Mouse (Mus musculus) thymus, postnatal 10 days (tissue): ENCODE data around the gene Macf1.
"Not testable (repeated sequence)": the region's sequence is repeated elsewhere in the genome, so short reads cannot be mapped to it uniquely, and the experiment has no call there.

Experiments
- DNase-seq, 2 experiments: peaks; one replicate each; pipeline ENCODE4 v3.0.0; 2021; ENCODE audit warnings: low spot score in 2 of 2

Gene Macf1

DNA sequence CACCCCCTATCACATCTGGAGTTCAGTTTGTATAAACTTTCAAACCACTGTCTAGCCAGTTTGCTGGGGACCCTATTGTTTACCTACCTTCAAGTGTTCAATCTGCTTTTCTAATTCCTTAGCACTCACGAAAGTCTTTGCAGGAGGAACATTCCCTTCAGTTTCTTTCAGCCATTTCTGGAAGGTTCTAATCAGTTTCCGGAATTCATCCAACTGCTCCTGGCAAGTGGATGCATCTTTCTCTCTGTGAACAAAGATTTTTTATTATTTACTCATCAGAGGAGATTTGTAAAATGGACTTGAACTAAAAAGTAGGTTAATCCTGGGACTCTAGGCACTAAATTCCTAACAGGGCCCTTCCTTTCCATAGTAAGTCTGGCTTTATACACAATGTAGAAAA, 236.1 kb downstream of the Macf1 start:
- no peak for DNase-seq

DNA sequence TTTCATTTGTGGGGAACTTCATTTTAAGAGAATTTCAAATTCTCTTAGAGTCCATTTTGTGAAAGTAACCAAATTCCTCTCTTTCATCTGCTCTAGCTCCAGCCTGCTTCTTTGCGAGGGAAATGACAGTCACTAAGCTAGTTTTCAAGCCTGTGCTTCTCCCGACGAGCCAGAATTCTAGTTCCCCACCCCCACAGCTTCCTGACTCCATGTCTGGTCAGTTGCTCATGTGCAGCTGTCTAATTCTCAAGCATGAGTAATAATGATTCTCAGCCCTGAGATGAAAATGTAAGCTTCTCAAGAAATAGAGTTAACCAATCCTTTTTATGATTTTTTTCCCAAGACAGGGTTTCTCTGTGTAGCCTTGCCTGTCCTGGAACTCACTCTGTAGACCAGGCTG, 236.9 kb downstream of the Macf1 start:
- DNase-seq: no peak

DNA sequence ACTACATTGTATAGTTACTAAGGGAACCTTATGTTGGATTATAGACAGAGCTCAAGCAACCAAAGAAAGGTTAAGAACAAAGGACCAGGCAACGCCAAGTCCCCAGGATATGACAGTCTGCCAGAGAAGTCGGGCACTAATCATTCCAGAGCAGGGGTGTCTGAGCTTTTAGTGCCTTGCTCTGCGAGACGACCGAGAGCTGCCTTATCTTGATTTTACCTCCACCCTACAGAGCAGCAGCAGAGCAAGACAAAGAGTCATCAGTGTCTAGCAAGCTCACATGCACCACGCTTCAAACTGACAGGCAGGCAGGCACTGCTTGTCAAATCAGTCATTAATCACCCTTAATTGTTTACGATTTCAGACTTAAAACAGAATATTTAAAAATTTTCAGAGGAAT, 237.4 kb downstream of the Macf1 start:
- DNase-seq: no peak

DNA sequence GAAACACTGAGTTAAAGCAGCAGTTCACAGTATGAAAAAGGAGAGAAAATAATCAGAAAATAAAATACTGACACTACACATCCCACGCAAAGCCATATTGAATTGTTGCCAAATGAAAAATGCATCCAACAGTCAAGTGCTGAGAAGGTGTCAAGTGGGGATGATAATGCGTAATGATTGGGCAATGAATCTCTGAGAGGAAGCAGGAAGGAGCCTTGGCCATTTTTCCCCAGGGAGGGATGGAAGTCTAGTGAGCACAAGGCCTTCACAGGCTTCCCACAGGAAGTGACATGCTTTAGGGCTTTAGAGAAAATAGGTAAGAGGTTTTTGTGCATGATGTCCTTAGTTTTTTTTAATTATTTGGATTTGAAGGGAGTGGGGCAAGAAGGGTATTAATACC, 237.9 kb downstream of the Macf1 start:
- DNase-seq: not testable (repeated sequence)

DNA sequence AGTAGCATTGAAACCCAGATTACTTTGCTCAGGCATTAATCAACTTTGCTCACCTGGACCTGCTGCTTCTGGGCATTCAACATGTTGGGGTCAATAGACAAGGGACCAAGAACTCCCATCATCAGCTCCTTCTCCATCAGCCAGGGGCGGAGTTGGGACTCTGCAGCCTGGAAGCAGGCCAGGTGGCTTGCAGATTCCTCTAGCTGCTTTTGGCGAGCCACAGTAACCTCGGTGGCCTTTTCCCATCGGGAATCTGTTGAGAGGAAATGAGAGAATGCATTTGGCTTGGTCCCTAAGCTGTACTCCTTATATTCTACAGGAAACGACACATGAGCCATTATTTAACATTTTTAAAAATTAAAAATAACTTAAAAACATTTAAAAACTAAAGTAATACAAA, 245.7 kb downstream of the Macf1 start:
- no peak for DNase-seq

DNA sequence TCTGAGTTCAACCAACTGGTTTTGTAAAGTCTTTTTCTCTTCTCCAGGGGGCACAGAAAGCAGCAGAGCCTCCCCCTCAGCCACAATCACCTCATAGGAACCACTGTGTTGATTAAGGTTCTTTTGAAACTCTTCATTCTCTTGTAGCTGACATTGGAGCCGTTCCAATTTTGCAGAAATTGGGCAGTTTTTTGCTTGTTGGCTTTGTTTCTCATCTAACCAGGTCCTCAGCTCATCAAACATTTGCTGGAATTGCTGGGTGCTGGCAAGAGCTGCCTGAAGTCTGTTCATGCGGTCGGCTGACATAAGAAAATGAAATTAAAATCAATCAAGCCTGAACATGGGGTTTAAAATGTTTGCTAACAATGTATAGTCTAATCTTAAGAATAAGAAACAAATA, 251.0 kb downstream of the Macf1 start:
- DNase-seq: no peak

DNA sequence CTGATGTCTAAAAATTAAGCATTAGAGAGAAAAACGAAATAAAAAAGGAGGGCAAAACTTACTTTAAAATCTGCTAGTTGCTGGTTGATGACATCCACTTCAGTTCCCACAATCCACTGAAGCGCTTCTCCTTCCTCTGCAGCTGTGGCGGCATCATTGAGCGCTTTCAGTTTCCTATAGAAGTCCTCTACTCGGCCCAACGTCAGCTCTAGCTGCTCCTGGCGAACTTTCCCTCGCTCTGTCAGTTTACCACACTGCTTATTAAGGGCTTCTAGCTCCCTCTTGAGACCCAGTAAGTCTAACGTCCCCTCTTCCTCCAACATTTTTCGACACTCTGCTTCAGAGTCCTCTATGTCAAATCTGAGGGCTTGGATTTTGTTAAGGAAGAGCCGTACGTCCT, 252.2 kb downstream of the Macf1 start:
- no peak for DNase-seq

DNA sequence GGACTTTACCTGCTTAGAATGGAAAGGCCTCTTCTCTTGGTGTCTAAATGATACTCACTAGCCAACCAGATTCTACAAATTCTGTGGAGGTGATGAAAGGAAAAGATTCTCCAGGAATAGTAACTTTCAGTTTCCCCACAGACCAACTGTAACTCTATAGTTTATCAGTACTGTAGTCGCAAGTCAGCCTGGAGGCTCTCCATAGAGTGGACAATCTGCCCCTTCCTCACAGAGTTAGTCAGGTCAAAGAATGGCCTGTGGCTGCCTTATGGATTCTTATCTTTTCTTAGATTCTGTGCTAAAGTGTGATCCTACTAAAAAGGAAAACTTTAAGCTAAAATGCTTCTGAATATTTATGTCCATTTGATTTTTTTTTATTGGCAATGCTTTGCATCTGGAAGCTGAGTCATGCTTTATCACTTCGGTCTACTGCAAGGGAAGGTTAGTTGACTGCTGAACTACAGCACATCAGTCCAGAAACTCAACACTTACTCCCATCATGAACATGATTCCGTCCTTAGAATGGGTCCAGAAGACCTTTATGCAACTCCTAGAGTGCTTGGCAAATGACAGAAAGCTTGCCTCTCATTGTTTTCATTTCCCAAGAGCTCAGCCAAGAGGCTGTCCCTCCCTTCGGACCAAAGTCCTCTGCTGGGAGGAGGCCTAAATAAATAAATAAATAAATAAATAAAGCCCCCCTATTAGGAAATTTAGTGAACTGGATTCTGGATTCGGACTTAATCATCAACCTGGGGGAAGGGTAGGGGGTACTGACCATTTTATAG, 256.1 kb downstream of the Macf1 start:
- no peak for DNase-seq

DNA sequence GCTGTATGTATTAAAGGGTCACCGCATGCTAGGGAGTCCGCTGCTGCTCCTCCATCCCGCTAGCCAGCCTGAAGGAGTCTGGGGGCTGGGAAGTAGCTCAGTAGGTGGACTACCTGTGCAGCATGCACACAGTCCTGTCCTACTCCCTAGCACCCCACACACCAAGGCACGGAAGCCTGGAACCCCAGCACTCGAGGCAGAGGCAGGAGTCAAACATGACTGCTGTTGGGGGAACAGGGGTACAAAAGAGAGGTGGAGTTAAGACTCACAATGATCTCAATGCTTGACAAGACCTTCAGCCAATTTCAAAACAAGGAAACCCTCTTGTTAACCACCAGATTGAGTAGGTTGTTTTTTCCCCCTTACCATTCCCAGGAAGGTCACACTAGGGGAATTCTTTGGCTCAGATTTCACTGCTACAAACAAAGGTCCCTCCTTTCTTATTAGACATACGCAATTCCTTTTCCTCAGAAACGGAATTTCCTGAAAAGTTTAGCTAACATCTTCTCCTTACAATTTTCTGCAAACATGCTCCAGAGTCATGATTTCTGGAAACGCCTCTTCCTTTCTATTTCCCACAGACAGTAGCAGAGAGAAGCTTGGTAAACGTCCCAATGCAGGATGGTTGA, 256.8 kb downstream of the Macf1 start:
- no peak for DNase-seq

DNA sequence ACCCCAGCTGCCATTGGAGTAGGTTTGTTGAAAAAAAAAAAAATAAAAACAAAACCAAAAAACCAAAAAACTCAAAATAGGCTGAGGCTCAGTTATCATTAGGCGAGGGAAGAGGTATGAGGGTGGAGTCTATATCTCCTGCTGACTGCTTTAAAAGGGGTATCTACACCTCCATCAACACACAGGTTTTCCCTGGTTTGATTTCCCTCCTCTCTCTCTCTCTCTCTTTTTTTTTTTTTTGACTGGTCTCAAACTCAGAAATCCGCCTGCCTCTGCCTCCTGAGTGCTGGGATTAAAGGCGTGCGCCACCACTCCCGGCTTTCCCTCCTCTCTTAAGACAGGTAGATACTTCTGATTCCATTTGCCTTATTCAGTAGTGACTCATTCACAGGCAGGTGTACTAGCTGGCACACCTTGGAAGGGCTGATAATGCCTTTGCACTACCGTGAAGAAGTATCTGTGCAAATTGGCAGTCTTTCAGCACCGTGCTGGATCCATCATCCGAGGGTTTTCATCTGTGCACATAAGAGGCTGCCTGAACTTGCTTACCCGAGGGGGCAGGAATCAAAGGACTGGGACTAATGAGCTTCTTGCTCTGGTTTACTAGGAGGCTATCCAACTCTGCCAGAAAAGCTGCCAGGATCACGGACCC, 257.6 kb downstream of the Macf1 start:
- no peak for DNase-seq

DNA sequence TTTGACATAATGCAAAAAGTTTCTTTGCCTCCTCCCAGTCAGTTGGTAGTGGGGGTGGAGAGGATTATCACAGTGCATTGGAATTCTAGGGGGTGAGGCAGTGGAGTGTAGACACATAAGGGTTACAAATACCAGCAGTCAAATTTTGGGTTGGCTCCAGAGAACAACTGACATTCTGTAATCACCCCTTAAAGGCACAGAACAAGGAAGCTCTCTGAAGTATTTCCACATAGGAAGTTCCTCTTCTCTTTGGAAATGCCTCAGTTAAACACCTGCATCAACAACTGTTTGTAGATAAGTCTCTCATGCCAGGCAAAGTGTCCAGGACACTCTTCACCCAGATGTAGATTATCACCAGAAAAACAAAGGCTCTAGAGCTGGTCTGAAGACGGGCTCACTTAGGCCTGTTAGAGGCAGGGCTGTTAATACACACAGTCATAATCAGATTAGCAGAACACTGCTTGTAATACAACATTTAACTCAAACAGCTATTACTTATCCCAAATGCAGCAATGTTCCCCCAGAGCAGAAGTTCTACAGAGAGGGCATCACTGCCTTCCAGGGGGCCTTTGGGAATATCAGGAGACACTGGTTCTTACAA, 258.4 kb downstream of the Macf1 start:
- no peak for DNase-seq

DNA sequence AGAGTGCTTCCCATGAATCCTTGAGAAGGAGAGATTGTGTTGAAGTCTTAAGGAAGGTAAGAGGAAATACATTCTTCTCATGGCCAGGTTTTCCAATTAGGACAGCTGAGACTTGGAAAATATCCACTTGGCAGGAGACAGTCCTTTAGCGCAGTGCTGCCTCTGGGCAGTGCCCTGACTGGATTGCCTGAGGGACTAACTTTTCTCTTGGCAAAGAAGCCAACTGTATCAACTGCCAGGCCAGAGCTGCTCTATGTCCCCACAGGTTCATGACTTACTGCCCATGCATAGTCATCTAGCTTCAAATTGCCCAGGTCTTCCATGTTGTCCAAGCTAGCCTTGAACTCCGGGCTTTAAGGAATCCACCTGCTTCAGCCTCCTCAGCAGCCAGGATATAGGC, 260.1 kb downstream of the Macf1 start:
- DNase-seq: no peak

DNA sequence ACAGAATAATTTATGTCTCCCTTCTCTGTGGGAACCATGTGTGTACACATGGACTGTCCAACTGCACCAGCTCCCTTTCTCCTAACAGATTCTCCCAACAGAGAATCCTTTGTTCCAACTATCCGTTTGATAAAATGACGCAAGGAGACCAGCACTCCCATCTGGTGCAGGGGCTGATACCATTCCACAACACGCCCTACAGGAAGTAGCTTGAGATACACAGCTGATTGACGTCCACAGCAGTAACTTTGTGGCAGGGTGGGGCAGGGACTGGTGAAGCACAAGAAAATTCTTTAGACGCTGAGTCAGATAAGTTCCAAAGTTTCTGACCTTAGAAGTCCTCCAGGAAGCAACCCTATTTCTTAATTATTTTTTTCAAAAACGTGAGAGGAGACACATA, 261.3 kb downstream of the Macf1 start:
- no peak for DNase-seq

DNA sequence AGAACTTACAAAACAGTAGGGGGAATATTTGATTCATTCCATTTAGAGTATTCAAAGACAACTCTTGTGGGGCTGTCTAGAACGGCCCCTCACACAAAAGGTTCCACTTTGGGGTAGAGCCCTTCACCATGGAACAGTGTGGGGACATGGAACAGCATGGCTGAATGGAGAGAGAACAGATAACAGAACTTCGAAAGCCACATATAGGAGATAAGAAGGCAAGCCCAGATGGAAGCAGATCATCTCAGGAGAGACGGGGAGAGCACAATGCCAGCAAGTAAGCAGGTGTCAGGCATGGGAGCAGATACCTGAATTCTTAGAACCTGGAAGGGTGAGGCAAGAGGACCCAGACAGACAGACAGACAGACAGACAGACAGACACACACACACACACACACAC, 266.1 kb downstream of the Macf1 start:
- DNase-seq: no peak

DNA sequence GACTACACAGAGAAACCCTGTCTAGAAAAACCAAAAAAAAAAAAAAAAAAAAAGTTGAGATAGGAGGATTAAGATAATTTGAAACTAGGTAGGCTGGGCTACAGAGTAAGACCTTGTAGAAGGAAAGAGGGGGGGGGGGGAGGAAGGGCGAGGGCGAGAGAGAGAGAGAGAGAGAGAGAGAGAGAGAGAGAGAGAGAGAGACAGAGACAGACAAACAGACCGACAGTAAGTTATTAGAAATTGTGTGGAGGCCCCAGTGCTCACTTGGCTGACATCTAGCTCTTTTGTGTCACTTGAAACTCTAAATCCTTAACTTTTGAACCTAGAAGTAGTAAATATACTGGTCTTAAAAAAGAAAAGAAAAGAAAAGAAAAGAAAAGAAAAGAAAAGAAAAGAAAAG, 266.7 kb downstream of the Macf1 start:
- no peak for DNase-seq

DNA sequence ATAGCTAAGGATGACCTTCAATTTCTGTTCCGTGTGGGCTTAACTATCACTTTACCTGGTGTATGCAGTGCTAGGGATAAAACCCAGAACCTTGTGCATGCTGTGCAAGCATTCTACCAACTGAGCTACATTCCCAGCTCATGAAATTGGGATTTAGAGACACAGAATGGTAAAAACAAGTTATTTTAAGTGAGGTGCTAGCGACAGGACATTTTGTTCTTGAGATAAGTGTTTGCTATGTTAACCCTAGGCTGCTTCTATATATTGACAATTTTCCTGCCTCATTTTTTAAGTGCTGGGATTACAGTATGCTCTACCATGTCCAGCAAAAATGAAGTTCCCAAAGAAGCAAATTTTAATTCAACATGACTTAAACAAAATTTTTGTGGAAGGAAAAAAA, 267.3 kb downstream of the Macf1 start:
- DNase-seq: no peak

DNA sequence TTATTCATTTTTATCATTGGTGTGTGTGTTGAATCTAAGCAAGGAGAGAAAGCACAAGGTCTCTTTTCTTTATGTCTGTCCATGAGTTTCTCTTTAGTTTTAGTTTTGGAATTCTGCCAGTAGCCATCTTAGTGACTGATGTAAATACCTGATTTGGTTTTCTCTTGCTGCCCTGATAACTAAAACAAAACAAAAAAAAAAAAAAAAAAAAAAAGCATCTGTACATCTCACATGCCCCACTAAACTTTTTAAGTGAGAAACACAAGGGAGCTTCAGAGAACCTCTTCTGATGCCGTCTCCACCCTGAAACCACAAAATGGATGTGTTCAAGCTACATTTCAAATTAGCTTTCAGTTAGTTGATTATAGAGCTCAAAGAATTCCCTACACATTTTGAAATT, 268.6 kb downstream of the Macf1 start:
- DNase-seq: no peak

DNA sequence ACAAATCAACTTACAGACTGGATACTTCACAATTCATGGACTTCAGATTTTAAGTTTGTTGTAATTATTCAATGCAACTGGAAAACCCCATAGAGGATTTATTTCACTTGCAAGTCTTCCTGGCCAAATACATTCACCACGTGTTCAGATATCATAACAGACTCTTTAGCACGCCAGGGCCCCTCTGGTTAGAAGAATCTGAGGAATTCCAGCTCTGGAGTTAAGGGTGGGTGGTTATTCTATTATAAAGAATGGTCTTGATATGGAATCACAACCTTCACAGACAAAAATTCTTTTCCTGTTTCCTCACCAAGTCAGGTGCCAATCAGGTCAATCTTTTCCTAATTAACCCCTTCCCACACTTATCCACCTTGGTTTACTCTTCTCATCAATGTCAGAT, 270.3 kb downstream of the Macf1 start:
- DNase-seq: no peak

DNA sequence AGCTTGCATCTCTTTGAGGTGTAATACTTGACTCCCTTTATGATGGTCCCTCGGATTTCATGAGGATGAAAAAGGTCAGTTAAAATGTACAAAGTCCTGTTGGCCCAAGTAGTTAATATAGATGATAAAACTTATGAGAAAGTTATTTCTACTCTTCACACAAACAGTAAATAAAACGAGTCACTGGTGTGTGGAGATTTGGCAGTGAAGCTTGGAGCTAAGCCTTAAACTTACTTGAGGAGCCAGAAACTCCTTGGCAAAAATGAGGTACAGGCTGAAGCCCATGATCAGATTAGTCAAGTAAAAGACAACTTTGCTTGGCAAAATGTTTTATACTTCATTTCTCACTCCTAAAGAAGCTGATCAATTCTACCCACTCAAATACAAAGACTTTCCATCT, 271.2 kb downstream of the Macf1 start:
- no peak for DNase-seq

DNA sequence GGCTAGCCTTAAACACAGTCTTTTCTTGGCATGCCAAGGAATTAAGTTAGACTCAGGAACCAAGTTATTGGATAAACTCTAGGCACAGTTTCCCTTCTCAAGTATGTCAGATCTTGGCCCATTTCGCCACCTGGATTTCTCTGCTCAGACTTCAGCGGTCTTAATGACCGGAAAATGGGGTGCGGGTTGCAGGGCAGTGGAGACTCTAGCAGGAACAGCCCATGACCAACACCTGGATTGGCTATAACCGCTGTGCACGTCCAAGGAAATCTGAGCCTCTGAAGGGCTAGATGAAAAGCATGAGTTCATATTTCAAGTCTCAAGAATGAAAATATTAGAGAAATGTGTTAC, 271.7 kb downstream of the Macf1 start:
- DNase-seq: no peak

DNA sequence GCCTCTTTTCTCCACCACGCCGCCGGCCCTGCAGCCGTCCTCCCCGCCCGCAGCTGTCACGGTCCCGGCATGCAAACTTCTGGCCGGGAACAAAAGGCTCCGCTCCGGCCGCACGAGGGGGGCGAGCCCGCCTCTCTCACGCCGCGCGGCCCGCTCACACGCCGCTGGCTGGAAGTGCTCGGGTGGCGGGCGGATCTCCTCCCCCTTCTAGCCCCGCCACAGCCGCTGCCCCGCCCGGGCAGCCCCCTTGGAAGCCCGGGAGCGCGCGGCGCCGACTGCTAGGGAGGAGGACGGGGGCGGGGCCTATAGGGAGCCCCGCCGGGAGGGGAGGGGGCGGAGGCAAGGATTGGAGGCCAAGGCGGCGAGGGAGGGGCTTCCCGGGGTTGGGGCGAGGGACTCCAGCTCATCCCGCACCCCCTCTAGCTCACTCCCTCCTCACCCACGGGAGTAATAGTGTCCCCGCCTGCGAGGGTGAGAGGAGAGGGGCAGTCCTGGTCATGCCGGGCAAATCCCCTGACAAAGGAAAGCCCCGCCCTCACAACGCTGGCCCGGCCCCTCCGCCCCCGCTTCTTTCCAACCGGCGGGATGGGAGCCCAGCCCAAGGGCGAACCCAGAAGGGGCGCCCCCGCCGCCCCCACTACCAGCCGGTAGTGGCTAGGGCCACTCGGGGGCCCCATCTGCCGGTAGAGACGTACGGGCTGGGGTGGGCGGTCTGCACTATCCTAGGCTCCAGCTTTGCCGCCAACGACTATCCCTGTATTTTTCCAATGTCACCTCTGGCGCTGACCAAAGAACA, 272.2 kb downstream of the Macf1 start:
- peak; percentile 78 to 85 for DNase-seq
